Mouse (Mus musculus) heart, adult 9 months (tissue): ENCODE data around the gene Folr1.

Source experiments
- DNase-seq, 2 experiments: peaks; one replicate each; pipeline ENCODE4 v3.0.0; 2022; ENCODE audit warnings: low spot score in 2 of 2

Folr1 gene

GRCm38 (mm10) chr7:101833352-101833751 is 37.2 kb downstream of the Folr1 start:
- no peak for DNase-seq

- DNase-seq, result no peak
Observed at GRCm38 (mm10) chr7:101832372-101832771, 38.2 kb downstream of the Folr1 start.

- no peak for DNase-seq
Observed at GRCm38 (mm10) chr7:101831437-101831836, 39.2 kb downstream of the Folr1 start.

GRCm38 (mm10) chr7:101830373-101830772 is 40.2 kb downstream of the Folr1 start:
- DNase-seq, result no peak

GRCm38 (mm10) chr7:101823758-101824630 is 46.6 kb downstream of the Folr1 start:
- DNase-seq, result no peak

GRCm38 (mm10) chr7:101822836-101823757 is 47.5 kb downstream of the Folr1 start:
- DNase-seq, result no peak

- DNase-seq, result peak; percentile 77 to 79
Observed at GRCm38 (mm10) chr7:101821571-101822501, 48.8 kb downstream of the Folr1 start.

GRCm38 (mm10) chr7:101820295-101821030 is 50.1 kb downstream of the Folr1 start:
- DNase-seq, result no peak

GRCm38 (mm10) chr7:101817861-101818401 is 52.7 kb downstream of the Folr1 start, which contains the start of gene Phox2a:
Gene Phox2a (plus strand): TSS chr7:101818313.
- DNase-seq, result no peak
